Mouse (Mus musculus): Measurements from ENCODE around the gene Ccdc162.

DNA sequence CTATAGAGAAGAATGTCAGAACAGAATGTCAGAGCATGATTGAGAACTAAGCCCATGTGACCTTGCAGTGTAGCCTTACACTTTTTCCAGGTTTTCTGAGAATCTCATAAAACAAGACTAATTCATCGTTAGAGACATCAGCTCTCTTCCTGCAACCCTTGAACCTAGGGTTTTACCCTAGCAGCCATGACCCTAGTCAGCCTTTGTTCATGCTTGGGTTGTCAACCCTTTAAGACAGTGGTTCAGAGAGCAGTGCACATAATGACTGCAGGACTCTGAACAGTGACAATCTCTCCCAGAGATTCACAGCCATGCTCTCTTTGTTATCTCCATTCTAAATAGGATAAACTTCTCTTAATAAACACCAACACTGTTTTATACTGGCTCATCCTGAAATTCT is 137.9 kb downstream of the Ccdc162 start:
- TF ChIP-seq ZC3H11A (IDR thresholded peaks at IDR 0.05; ENCODE audit: borderline replicate concordance, low read depth, low read length) (no peak), CHD2 (IDR thresholded peaks at IDR 0.05; ENCODE audit: low read depth, low read length) (no peak), MAFK (IDR thresholded peaks at IDR 0.05; ENCODE audit: insufficient read depth, low read depth, low read length) (no peak), HCFC1 (IDR thresholded peaks at IDR 0.05; ENCODE audit: borderline replicate concordance, insufficient read depth, low read length) (no peak), ZNF384 (IDR thresholded peaks at IDR 0.05; ENCODE audit: low read depth, low read length) (no peak)

All from ES-E14 (cell line).